Mouse (Mus musculus): Measurements from ENCODE around the gene Btbd7. TPM values are rescaled to one million over a fixed set of nuclear protein-coding genes. Genes with fewer than 3 reads are reported as not detected.
A peak's percentile ranks its signal among the peaks of the same experiment; 100 is the strongest.

The Btbd7 gene
- polyA plus RNA-seq, 1 experiment from 2014 or later, result 9.0 TPM

DNA sequence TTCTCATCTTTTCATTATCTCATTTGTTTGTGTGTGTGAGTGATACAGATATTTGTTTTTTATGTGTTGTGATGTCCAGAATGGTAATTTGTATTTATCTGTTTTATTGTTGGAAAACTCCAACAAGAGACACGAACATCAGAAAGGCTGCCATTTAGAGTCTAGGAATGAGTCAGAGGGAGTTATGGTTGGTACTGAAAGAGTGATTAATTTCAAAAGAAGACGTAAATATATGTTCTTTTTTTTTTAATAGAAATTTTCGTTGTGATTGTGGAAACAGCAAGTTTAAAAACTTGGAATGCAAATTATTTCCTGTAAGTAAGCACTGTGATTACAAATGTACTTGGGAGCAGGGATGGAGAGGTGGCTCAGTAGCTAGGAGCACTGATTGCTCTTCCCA, 116.6 kb downstream of the Btbd7 start:
- TF ChIP-seq CTCF (IDR thresholded peaks at IDR 0.05; ENCODE audit: low read depth) (no peak), EP300 (optimal IDR thresholded peaks at IDR 0.05) (no peak)
- no peak overlapping the region for H3K4me2 ChIP-seq (replicated peaks; ENCODE audit: low read depth)
- WGBS, result 70% methylated on average over 3 of the region's 3 CpGs

DNA sequence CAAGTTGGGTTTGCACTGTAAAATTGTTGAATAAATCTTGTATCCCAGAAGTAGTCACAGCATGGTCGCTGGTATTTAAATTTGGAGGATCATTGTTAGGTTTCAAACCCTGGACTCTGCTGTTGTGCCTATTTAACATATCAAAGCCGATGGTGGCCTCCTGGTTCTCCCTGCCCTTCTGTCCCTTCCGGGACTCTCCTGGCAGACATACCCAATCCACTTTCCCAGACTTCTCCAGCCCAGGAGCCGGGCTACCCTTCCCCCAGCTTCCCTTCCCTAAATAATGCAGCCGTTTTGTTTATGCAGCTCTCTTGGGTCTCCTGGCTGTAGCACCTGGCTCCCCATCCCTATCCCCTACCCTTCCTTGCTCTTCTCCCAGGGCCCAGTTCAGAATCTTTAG, 119.3 kb downstream of the Btbd7 start:
- Histone ChIP-seq H3K9ac (ENCODE audit: low read length) (peak overlapping the region; percentile 80), H3K4me2 (replicated peaks; ENCODE audit: low read depth) (peak overlapping the region; percentile 95), H3K9me3 (ENCODE audit: control insufficient read depth, low read length) (no peaks in the 10 kb centered on the region), H3K4me3 (ENCODE audit: low read depth, low read length) (peak overlapping the region; percentile 89), H3K27me3 (ENCODE audit: control insufficient read depth, insufficient read depth, low read length) (no peaks in the 10 kb centered on the region), H3K4me1 (replicated peaks; ENCODE audit: control insufficient read depth, insufficient read depth) (no peaks in the 10 kb centered on the region; the same call in 1 of the 2 replicates), H3K27ac (replicated peaks) (no peak overlapping the region), H3K36me3 (ENCODE audit: control insufficient read depth, insufficient read depth, low read length) (peaks cover 2% of the 10 kb centered on the region; the same call in 1 of the 2 replicates)
- DNase-seq (ENCODE audit: low spot score) (no peak), ATAC-seq (ENCODE audit: low FRiP score, low TSS enrichment) (no peak)
- TF ChIP-seq EP300 (optimal IDR thresholded peaks at IDR 0.05), result no peak
- no peak for TF ChIP-seq CTCF (IDR thresholded peaks at IDR 0.05; ENCODE audit: low read depth)
- 0% methylated on average over 5 of the region's 5 CpGs for WGBS

More for the DNA sequence above, 116.6 kb downstream of the Btbd7 start:
- Histone ChIP-seq H3K9me3 (ENCODE audit: control insufficient read depth, low read length) (no peaks in the 10 kb centered on the region), H3K27me3 (ENCODE audit: control insufficient read depth, insufficient read depth, low read length) (no peaks in the 10 kb centered on the region), H3K4me3 (ENCODE audit: low read depth, low read length) (no peak overlapping the region), H3K9ac (ENCODE audit: low read length) (no peak overlapping the region), H3K27ac (replicated peaks) (no peak overlapping the region), H3K4me1 (replicated peaks; ENCODE audit: control insufficient read depth, insufficient read depth) (no peaks in the 10 kb centered on the region; the same call in 1 of the 2 replicates), H3K36me3 (ENCODE audit: control insufficient read depth, insufficient read depth, low read length) (peaks cover 7% of the 10 kb centered on the region; the same call in 1 of the 2 replicates)
- DNase-seq (ENCODE audit: low spot score) (no peak), ATAC-seq (ENCODE audit: low FRiP score, low TSS enrichment) (no peak)

DNA sequence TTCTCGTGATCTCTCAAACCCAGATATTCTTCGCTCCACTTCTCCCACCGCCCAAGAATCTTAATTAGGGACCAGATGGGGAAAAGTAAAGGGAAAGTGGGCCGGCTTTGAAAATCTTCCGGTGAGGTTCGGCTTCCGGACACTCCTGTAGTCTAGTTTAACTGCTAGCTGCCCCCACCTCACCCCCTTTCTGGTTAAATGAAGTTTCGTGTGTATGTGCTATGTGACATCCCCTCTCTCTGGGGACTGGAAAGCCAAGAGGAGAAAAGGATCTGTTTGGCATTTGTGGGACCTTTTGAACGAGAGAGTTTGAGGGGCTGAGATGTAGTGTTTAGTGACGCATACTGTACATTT, 119.9 kb downstream of the Btbd7 start, which contains the start of gene Gm20604:
Gene Gm20604, minus strand, starts transcription at position 270 of the 354 bp plus-strand sequence.
- Histone ChIP-seq H3K4me1 (replicated peaks; ENCODE audit: control insufficient read depth, insufficient read depth) (no peaks in the 10 kb centered on the region; the same call in 1 of the 2 replicates), H3K27ac (replicated peaks) (peak within 1 kb of the TSS; percentile 86), H3K36me3 (ENCODE audit: control insufficient read depth, insufficient read depth, low read length) (no peaks in the 10 kb centered on the region), H3K4me3 (ENCODE audit: low read depth, low read length) (peak within 1 kb of the TSS; percentile 89), H3K9ac (ENCODE audit: low read length) (peak within 1 kb of the TSS; percentile 80), H3K9me3 (ENCODE audit: control insufficient read depth, low read length) (no peaks in the 10 kb centered on the region), H3K4me2 (replicated peaks; ENCODE audit: low read depth) (peak within 1 kb of the TSS; percentile 95), H3K27me3 (ENCODE audit: control insufficient read depth, insufficient read depth, low read length) (no peaks in the 10 kb centered on the region)
- ATAC-seq (ENCODE audit: low FRiP score, low TSS enrichment) (no peak), DNase-seq (ENCODE audit: low spot score) (no peak)
- TF ChIP-seq EP300 (optimal IDR thresholded peaks at IDR 0.05) (no peak), CTCF (IDR thresholded peaks at IDR 0.05; ENCODE audit: low read depth) (no peak)
- WGBS, result 0% methylated on average over 10 of the region's 10 CpGs

DNA sequence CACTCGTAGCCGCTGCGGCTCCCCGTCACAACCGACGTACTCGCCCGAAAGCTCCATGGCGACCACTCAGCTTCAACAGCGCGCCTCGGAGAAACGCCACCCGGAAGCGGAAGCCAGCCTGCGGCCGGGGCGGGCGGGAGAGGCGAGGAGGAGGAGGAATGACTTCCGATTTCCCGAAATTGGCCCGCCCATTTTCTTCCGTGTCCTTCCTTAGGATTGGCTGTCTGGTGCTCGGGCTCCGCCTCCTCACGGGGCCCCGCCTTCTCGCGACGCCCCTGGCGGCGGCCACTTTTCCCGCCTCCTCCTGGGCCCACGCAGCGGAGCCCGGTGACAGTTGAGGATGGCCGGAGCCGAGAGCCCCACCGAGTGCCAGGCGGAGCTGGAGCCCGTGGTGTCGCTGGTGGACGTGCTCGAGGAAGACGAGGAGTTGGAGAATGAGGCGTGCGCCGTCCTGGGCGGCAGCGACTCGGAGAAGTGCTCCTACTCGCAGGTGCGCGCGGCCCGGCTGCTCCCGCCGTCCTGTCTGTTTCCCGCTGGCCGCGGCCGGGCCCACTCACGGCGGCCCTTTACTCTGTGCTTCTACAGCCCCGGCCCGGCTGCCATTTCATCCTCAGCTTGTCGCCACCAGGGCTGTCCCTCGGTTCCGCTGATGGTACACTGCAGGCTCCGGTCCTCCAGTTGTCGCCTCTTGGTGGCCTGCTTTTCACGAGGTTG, 120.4 kb downstream of the Btbd7 start, which contains the start of the genes Gm28051, Gon7 and Ubr7:
Gene Gm28051, minus strand, starts transcription at position 77 of the 714 bp plus-strand sequence.
Gene Gon7, minus strand, starts transcription at position 115 of the 714 bp plus-strand sequence.
Gene Ubr7, plus strand, starts transcription at position 279 of the 714 bp plus-strand sequence.
- TF ChIP-seq EP300 (optimal IDR thresholded peaks at IDR 0.05), result no peak
- TF ChIP-seq CTCF (IDR thresholded peaks at IDR 0.05; ENCODE audit: low read depth), result peak; percentile 71
- under 1% methylated on average over 62 of the region's 73 CpGs for WGBS
- peak within 1 kb of the TSS; percentile 95 for H3K4me2 ChIP-seq (replicated peaks; ENCODE audit: low read depth)
- no peaks in the 10 kb centered on the region for H3K36me3 ChIP-seq (ENCODE audit: control insufficient read depth, insufficient read depth, low read length)
- H3K27ac ChIP-seq (replicated peaks), result peak within 1 kb of the TSS; percentile 86
- DNase-seq (ENCODE audit: low spot score), result peak; percentile 97
- H3K4me3 ChIP-seq (ENCODE audit: low read depth, low read length), result peak within 1 kb of the TSS; percentile 89
- H3K27me3 ChIP-seq (ENCODE audit: control insufficient read depth, insufficient read depth, low read length), result no peaks in the 10 kb centered on the region
- peak; percentile 98 for ATAC-seq (ENCODE audit: low FRiP score, low TSS enrichment)
- no peaks in the 10 kb centered on the region; the same call in 1 of the 2 replicates for H3K4me1 ChIP-seq (replicated peaks; ENCODE audit: control insufficient read depth, insufficient read depth)
- H3K9me3 ChIP-seq (ENCODE audit: control insufficient read depth, low read length), result no peaks in the 10 kb centered on the region
- peak within 1 kb of the TSS; percentile 80 for H3K9ac ChIP-seq (ENCODE audit: low read length)

DNA sequence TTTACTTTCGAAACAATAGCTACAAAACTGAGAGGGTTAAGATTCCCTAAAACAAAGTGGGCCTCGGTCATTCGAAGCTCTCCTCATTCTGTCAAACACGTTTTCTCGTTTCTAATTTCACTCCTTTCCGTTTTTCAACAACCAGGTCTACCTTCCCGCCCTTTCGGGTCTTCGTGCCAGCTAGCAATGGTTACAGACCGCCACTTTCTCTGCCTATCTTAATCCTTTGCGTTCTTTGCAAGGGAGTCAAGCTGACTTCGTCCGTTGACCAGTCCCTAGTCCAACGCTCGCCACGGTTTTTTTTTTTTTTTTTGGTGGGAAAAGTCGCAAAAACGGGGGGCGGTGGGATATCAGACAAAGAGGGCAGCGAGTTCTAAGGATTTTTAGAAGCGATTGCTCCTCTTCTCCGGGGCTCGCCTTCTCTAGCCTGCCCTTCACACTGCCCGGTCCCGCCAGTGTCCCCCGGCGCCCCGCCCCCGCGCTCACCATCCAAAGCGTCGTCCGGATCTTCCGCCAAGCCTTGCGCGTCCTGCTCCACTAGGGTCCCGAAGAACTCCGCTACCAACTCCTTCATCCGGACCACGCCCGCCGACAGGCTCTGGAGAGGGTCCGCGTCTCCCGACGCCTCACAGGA, 121.1 kb downstream of the Btbd7 start:
- ATAC-seq (ENCODE audit: low FRiP score, low TSS enrichment) (peak; percentile 83), DNase-seq (ENCODE audit: low spot score) (no peak)
- Histone ChIP-seq H3K4me2 (replicated peaks; ENCODE audit: low read depth) (peak overlapping the region; percentile 78), H3K27ac (replicated peaks) (peak overlapping the region; percentile 81), H3K27me3 (ENCODE audit: control insufficient read depth, insufficient read depth, low read length) (no peaks in the 10 kb centered on the region), H3K9ac (ENCODE audit: low read length) (peak overlapping the region; percentile 60), H3K36me3 (ENCODE audit: control insufficient read depth, insufficient read depth, low read length) (no peaks in the 10 kb centered on the region), H3K9me3 (ENCODE audit: control insufficient read depth, low read length) (no peaks in the 10 kb centered on the region), H3K4me3 (ENCODE audit: low read depth, low read length) (peak overlapping the region; percentile 89), H3K4me1 (replicated peaks; ENCODE audit: control insufficient read depth, insufficient read depth) (no peaks in the 10 kb centered on the region; the same call in 1 of the 2 replicates)
- WGBS, result 1% methylated on average over 46 of the region's 46 CpGs
- TF ChIP-seq EP300 (optimal IDR thresholded peaks at IDR 0.05) (no peak), CTCF (IDR thresholded peaks at IDR 0.05; ENCODE audit: low read depth) (no peak)
